Mouse (Mus musculus): ENCODE data around the gene Hnrnpul2. TPM values are rescaled to one million over a fixed set of nuclear protein-coding genes. Genes with fewer than 3 reads are reported as not detected.
"Not testable (repeated sequence)": the region's sequence is repeated elsewhere in the genome, so short reads cannot be mapped to it uniquely, and the experiment has no call there.

Hnrnpul2 gene
- total RNA-seq, 1 experiment from 2014 or later, result 104 TPM

DNA sequence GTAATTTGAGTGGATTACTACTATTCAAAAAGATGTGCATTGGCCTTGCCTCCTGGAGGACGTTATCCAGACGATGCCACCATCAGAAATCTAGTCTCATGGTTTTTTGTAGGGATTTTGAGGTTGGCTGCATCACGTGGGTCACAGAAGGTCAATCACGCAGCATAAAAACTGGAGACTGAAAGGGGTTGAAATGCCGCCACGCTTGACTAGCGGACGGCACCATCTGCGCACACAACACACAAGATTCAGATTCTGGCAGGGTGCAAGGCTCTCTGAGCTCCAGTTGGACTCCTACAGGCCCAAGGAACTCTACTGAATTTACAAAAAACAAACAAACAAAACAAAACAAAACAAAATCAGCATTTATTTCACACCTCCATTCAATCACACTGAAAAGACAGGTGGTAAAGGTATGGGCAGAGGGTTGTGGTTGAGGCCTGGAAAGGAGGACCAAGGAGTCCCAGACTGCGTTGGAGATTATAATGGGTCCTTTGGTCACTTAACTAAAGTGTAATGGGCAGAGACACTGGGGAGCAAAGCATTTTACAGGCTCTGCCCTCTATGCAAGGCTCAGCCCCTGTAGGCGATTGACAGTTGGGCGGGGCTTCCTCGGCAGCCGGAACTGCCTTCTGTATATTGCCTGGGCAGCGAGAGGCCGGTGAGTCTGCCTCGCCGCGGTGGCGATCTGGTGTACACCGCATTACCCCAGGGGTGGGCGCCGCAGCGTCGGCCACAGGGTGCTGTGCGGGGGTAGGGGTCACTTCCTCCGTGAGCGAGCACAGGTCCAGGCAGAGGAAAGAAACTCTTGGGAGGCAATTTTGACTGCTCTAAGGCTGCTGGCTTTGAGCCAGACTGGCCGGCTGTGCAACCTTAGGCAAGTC, 20.3 kb downstream of the Hnrnpul2 start:
- peak; percentile 58 to 59 for ATAC-seq (replicated peaks in 1 of 2; ENCODE audit: insufficient read depth in 1 of 2, low FRiP score in 2 of 2, low TSS enrichment in 1 of 2, low read depth in 1 of 2, poor library complexity in 2 of 2, severe bottlenecking in 2 of 2)

DNA sequence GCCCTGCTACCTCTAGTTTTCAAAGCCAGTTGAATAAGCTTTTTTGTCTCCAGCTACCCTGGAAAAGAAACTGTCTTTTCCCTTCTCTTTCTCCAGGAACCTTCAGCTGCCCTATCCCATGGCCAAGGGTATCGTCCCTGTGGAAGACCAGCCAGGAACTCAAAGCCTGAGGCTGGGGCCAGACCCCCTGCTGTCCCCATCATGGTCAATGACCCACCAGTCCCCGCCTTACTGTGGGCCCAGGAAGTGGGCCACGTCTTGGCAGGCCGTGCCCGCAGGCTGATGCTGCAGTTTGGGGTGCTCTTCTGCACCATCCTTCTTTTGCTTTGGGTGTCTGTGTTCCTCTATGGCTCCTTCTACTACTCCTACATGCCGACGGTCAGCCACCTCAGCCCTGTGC, 21.2 kb downstream of the Hnrnpul2 start:
- ATAC-seq (replicated peaks in 1 of 2; ENCODE audit: insufficient read depth in 1 of 2, low FRiP score in 2 of 2, low TSS enrichment in 1 of 2, low read depth in 1 of 2, poor library complexity in 2 of 2, severe bottlenecking in 2 of 2), result no peak

DNA sequence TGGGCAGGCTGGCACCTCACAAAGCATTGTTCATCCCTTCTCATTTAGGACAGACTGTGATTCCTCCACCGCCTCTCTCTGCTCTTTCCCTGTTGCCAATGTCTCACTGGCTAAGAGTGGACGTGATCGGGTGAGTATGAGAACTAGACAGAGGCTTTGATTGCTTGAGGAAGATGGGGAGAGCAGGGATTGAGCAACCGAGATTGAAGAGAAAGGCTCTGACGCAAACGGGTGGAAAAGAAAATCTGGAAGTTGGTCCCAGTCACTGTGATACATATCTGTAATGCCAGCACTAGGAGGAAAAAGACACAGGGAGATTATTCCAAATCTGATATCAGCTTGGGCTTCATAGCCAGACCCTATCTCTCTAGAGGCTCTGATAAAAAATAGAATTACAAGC, 23.2 kb downstream of the Hnrnpul2 start:
- ATAC-seq (replicated peaks in 1 of 2; ENCODE audit: insufficient read depth in 1 of 2, low FRiP score in 2 of 2, low TSS enrichment in 1 of 2, low read depth in 1 of 2, poor library complexity in 2 of 2, severe bottlenecking in 2 of 2), result no peak

DNA sequence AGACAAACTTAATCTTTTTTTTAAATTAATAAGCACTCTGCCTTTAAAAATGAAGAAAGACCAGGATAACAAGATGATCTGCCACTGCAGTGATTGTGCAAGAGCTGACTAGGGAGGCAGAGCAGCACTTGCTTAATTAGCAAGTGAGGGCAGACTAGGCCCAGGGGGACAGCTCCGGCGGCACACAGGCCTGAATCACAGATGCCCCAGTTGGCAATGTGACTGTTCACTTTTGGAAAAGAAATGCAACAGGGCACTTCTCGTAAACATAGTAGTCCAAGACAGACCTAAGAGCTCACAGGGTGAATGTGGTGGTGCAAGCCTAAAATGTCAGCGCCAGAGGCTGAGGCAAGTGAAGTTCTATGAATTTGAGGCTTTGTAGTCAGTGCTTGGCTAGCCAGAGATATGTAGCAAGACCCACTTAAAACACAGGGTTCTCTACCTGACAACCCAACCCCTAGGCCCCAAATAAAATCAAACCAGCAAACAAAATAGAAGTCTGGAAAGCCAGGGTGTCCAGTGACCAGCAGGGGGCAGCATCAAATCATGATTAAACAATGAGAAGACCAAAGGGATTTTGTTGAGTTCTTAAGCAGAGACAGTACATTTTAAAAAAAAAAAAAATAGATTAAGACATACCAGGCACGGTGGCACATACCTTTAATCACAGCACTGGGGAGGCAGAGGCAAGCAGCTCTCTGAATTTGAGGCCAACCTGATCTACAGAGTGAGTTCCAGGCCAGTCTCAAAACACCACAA, 24.7 kb downstream of the Hnrnpul2 start:
- ATAC-seq (replicated peaks in 1 of 2; ENCODE audit: insufficient read depth in 1 of 2, low FRiP score in 2 of 2, low TSS enrichment in 1 of 2, low read depth in 1 of 2, poor library complexity in 2 of 2, severe bottlenecking in 2 of 2), result peak; percentile 20 to 55; a peak in 2 of 4 replicates

DNA sequence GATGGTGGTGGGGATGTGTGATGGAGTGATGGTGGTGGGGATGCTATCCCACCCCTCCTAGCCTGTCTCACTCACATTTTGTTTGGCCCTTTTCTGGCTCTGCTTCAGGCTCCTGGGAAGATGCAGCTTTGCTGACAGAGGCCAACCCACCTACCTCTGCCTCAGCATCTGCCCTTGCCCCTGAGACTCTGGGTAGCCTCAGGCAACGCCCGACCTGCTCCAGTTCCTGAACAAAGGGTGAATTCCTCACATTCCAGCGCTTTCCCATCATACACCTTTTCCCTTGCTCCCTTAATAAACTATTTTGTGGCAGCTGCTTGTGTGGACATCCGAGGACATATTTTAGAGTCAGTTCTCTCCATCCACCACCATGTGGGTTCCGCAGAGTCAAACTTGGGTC, 28.5 kb downstream of the Hnrnpul2 start:
- no peak for ATAC-seq (replicated peaks in 1 of 2; ENCODE audit: insufficient read depth in 1 of 2, low FRiP score in 2 of 2, low TSS enrichment in 1 of 2, low read depth in 1 of 2, poor library complexity in 2 of 2, severe bottlenecking in 2 of 2)

DNA sequence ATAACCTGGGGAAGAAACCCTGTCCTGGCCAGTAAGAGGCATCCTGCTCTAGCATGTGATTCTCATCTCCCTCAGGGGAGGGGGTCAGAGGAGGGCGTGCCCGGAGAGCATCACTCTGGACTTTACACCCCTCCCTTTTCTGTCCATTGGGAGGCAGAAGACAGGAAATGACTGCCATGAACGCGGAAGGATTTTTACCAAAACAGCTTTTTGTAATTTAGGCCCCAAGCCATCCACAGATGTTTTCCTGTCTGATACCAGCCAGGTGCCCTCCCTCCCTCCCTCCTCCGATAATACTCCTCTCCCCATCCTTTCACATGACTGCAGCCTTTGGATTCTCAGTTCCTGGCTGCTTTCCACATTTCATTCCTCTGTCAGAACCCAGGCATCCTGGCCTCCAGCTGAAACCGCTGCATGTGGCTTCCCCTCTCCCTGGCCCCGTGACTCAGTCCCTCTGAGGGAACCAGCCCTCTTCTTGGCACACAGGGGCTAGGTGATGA, 30.6 kb downstream of the Hnrnpul2 start, which contains the start of gene Lrrn4cl:
Gene Lrrn4cl, plus strand, starts transcription at position 367 of the 500 bp plus-strand sequence.
- ATAC-seq (replicated peaks in 1 of 2; ENCODE audit: insufficient read depth in 1 of 2, low FRiP score in 2 of 2, low TSS enrichment in 1 of 2, low read depth in 1 of 2, poor library complexity in 2 of 2, severe bottlenecking in 2 of 2), result no peak

DNA sequence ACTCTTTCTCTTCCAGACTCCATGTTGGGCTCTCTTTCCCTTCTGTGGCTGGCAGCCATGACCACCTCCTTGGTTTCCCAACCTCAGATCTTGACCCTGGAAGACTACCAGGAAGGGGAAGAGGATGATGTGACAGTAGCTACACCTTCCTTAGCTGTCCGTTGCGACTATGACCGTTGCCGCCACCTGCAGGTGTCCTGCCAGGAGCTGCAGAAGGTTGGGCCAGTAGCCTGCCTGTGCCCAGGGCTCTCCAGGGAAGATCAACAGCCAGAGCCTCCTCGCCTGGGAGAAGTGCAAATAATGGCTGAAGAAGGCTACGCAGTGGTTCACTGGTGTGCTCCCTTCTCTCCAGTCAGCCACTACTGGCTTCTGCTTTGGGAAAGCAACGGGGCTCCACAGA, 31.8 kb downstream of the Hnrnpul2 start:
- no peak for ATAC-seq (replicated peaks in 1 of 2; ENCODE audit: insufficient read depth in 1 of 2, low FRiP score in 2 of 2, low TSS enrichment in 1 of 2, low read depth in 1 of 2, poor library complexity in 2 of 2, severe bottlenecking in 2 of 2)

DNA sequence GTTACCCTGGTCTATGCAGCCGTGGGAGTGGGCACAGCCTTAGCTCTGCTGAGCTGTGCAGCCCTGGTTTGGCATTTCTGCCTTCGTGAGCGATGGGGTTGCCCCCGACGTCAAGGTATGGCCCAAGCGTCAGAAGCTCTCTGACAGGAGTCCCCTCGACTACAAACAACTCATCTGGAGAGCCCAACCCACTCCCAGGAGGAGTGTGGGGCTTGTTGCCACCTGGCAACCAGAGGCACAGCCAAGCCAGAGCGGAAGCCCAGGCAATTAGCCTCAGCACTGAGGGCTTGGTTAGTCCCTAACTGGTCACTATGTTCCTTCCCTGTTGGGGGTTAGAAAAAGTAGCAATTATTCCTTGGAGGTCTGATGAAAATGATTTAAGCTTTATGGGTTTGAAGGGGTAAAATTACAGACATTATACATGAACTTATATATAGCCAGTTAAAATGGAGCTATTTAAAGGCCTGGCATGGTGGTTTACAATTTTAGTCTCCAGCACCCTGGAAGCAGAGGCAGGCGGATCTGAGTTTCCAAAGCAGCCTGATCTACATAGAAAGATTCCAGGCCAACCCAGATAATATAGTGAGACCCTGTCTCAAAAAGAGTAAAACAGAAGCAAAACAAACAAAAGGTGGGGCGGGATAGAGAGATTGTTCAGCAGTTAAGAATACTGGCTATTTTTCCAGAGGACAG, 32.6 kb downstream of the Hnrnpul2 start:
- no peak for ATAC-seq (replicated peaks in 1 of 2; ENCODE audit: insufficient read depth in 1 of 2, low FRiP score in 2 of 2, low TSS enrichment in 1 of 2, low read depth in 1 of 2, poor library complexity in 2 of 2, severe bottlenecking in 2 of 2)

DNA sequence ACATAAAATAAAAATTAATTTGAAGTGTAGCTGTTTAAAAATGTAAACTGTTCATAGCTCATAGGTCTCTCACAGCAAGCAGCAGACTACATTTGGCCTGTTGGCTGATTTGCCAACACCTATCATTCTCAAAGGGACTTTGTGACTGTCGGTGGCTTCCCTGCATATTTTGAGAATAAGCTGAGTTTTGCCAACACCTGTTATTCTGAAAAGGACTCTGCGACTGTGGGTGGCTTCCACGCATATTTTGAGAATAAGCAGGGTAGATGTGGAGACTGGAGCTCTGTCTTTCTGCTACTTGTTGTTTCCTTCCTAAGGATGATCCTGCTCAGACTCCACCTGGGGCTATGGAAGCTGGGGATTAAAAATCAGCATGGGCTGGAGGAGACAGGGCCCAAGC, 33.3 kb downstream of the Hnrnpul2 start:
- no peak for ATAC-seq (replicated peaks in 1 of 2; ENCODE audit: insufficient read depth in 1 of 2, low FRiP score in 2 of 2, low TSS enrichment in 1 of 2, low read depth in 1 of 2, poor library complexity in 2 of 2, severe bottlenecking in 2 of 2)

DNA sequence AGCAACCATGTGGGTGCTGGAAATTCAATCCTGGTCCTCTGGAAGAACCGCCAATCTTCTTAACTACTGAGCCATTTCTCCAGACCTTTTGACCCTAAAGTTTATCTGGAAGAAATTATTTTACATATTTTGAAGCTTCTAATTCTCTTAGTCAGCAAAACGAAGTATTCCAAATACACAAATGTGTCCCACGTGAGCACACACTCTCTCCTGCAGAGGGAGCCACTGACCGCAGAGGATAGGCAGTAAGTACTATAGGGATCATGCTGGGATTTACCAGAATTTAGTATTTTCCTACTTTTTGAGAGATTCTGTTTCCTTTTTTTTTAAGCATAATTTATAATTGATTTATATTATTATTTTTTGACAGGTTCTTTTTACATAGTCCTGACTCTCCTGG, 37.9 kb downstream of the Hnrnpul2 start:
- peak; percentile 53 to 56; a peak in 2 of 4 replicates for ATAC-seq (replicated peaks in 1 of 2; ENCODE audit: insufficient read depth in 1 of 2, low FRiP score in 2 of 2, low TSS enrichment in 1 of 2, low read depth in 1 of 2, poor library complexity in 2 of 2, severe bottlenecking in 2 of 2)

DNA sequence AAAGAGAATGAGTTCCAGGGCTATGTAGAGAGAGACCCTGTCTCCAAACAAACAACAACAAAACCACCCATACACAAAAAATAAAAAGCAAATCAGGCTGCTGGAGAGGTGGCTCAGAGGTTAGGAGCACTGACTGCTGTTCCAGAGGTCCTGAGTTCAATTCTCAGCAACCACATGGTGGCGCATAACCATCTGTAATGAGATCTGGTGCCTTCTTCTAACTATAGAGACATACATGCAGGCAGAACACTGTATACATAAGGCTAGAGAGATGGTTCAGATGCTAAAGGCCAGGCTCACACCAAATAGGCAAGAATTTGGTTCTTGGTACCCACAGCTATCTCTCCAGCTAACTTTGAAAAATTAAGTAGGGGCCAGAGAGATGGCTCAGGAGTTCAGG, 39.2 kb downstream of the Hnrnpul2 start:
- no peak for ATAC-seq (replicated peaks in 1 of 2; ENCODE audit: insufficient read depth in 1 of 2, low FRiP score in 2 of 2, low TSS enrichment in 1 of 2, low read depth in 1 of 2, poor library complexity in 2 of 2, severe bottlenecking in 2 of 2)

DNA sequence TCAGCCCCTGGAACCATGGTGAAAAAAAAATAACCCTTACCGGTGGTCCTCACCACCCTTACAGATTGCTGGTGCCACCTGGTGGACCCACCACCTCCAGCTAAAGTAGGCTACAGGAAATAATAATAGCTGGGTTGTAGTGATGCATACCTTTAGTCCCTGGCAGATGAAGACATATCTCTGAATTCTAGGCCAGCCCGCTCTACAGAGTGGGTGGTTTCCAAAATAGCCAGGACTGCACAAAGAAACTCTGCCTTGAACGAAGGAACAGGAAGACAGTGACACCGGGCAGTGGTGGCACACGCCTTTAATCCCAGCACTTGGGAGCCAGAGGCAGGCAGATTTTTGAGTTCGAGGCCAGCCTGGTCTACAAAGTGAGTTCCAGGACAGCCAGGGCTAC, 44.5 kb downstream of the Hnrnpul2 start:
- ATAC-seq (replicated peaks in 1 of 2; ENCODE audit: insufficient read depth in 1 of 2, low FRiP score in 2 of 2, low TSS enrichment in 1 of 2, low read depth in 1 of 2, poor library complexity in 2 of 2, severe bottlenecking in 2 of 2), result no peak

DNA sequence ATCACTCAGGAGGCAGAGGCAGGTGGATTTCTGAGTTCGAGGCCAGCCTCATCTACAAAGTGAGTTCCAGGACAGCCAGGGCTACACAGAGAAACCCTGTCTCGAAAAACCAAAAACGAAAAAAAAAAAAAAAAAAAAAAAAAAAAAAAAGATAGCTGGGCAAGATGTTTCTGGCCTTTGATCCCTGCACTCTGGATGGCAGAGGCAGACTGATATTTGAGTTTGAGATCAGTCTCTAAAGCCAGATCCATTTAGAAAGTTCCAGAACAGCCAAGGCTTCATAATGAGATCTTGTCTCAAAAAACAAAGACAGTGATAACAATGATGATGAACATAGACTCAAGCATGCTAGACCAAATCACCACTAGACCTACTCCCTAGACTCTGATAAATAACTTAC, 50.6 kb downstream of the Hnrnpul2 start:
- ATAC-seq (replicated peaks in 1 of 2; ENCODE audit: insufficient read depth in 1 of 2, low FRiP score in 2 of 2, low TSS enrichment in 1 of 2, low read depth in 1 of 2, poor library complexity in 2 of 2, severe bottlenecking in 2 of 2), result not testable (repeated sequence)

DNA sequence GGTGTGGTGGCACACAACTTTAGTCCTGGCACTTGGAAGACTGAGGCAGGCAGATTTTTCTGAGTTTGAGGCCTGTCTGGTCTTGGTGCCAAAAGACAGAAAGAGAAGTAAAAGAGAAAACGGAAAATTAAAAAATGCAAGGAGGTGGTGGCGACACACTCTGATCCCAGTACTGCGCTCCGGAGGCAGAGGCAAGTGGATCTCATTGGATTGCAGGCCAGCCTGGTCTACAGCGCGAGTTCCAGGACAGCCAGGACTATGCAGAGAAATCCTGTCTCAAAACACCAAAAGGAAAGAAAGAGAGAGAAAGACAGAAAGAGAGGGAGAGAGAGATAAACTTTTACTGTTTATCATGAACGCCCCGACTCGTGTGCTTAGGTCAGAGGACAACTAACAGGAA, 51.0 kb downstream of the Hnrnpul2 start:
- ATAC-seq (replicated peaks in 1 of 2; ENCODE audit: insufficient read depth in 1 of 2, low FRiP score in 2 of 2, low TSS enrichment in 1 of 2, low read depth in 1 of 2, poor library complexity in 2 of 2, severe bottlenecking in 2 of 2), result no peak

DNA sequence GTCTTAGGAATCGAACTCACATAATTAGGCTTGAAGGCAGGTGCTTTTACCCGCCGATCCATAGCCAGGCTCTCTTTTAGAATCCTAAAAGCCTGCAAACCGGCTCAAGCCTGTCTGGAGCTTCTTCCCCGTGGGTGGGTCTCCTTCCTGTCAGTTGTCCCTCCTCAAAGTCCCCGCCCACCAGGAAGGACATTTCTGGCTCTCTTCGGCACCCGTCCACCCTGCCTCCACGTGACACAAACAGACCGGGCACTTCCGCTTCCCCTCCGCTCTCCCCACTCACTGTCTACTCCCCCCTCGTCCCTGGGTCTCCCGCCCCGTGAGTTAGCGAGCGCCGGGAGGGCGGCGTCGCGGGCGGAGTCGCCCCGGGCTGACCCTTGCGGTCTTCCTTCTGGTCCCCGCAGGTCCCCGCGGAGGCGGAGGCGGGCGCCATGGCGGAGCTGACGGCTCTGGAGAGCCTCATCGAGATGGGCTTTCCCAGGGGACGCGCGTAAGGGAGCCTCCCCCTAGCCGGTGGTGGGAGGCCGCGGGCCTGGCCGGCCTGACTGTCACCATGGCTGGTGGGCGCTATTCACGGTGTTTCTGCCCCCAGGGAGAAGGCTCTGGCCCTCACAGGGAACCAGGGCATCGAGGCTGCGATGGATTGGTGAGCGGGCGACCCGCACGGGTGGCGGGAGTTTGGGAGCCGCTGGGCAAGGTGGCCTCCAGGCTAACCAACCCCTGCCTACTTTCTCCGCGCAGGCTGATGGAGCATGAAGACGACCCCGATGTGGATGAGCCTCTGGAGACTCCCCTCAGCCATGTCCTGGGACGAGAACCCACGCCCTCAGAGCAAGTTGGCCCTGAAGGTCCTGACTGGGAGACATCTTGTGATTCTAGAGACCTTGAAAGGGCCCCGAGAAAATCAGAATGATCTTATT, 51.7 kb downstream of the Hnrnpul2 start, which contains the start of gene Ubxn1:
Gene Ubxn1, plus strand, starts transcription at position 230 of the 920 bp plus-strand sequence.
- ATAC-seq (replicated peaks in 1 of 2; ENCODE audit: insufficient read depth in 1 of 2, low FRiP score in 2 of 2, low TSS enrichment in 1 of 2, low read depth in 1 of 2, poor library complexity in 2 of 2, severe bottlenecking in 2 of 2), result peak; percentile 98 to 100

DNA sequence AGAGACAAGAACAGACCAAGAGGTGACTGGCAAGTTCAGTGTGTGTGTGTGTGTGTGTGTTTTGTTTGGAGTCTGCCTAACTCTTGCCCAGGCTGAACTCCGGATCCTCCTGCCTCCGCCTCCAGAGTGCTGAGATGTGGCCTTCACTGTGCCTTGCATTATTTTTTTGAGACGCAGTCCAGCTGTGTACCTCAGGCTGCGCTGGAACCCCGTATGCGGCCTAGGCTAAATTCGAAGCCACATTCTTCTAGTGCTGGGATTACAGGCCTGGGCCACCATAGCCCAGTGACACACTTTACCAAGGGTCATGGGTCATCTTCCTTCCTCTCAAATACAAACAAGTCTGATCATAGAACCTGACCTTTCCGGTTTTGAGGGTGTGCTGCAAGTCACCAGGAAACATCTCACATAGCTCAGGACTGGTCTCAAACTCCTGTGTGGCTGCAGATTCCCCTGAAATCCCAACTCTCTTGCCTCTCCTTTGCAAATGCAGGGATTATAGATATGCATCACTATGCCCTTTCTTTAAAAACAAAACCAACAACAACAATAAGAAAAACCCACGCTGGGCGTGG, 52.5 kb downstream of the Hnrnpul2 start:
- no peak for ATAC-seq (replicated peaks in 1 of 2; ENCODE audit: insufficient read depth in 1 of 2, low FRiP score in 2 of 2, low TSS enrichment in 1 of 2, low read depth in 1 of 2, poor library complexity in 2 of 2, severe bottlenecking in 2 of 2)

All from hematopoietic stem cell, adult 5-6 weeks (primary cell).